Mouse (Mus musculus) liver, postnatal 0 days (tissue): Measurements from ENCODE around the gene A3galt2.

Experiments used
- CTCF ChIP-seq: sonication (generic); IDR thresholded peaks from 2 replicates; pipeline ENCODE4 v1.5.1; 2016; ENCODE audit warnings: antibody characterized with exemption, low read depth
- EP300 ChIP-seq: IDR thresholded peaks from 2 replicates; pipeline ENCODE4 v1.6.1; 2016; ENCODE audit warnings: antibody characterized with exemption, low read depth, mild to moderate bottlenecking

GRCm38 (mm10) chr4:128806043-128806826, 51.1 kb downstream of the A3galt2 start, which contains the start of gene Zfp362:
- TF ChIP-seq CTCF (no peak), EP300 (no peak)
